Mouse (Mus musculus): ENCODE results near the gene Kcnmb4. TPM values are rescaled to one million over a fixed set of nuclear protein-coding genes. Genes with fewer than 3 reads are reported as not detected.

Gene Kcnmb4
- total RNA-seq, 2 experiments from 2014 or later, result 97.3 to 109 TPM

- no peak for DNase-seq (ENCODE audit: low spot score in 2 of 2)
- intact Hi-C loops (cut with DNase I), result no loop called here
Observed at GRCm38 (mm10) chr10:116461443-116461842, 12.2 kb downstream of the Kcnmb4 start.

GRCm38 (mm10) chr10:116458786-116459185, 14.9 kb downstream of the Kcnmb4 start:
- intact Hi-C loops (cut with DNase I), result no loop called here
- peak in 1 of 2 experiments; percentile 64 for DNase-seq (ENCODE audit: low spot score in 2 of 2)

- intact Hi-C loops (cut with DNase I), result no loop called here
- no peak for DNase-seq (ENCODE audit: low spot score in 2 of 2)
Observed at GRCm38 (mm10) chr10:116452771-116453170, 20.9 kb downstream of the Kcnmb4 start.

- intact Hi-C loops (cut with DNase I), result no loop called here
Observed at GRCm38 (mm10) chr10:116450621-116451020, 23.1 kb downstream of the Kcnmb4 start.

GRCm38 (mm10) chr10:116448166-116448565, 25.5 kb downstream of the Kcnmb4 start:
- intact Hi-C loops (cut with DNase I), result no loop called here
- DNase-seq (ENCODE audit: low spot score in 2 of 2), result no peak

More at GRCm38 (mm10) chr10:116450621-116451020, 23.1 kb downstream of the Kcnmb4 start:
- no peak for DNase-seq (ENCODE audit: low spot score in 2 of 2)

- no peak for DNase-seq (ENCODE audit: low spot score in 2 of 2)
- intact Hi-C loops (cut with DNase I), result no loop called here
Observed at GRCm38 (mm10) chr10:116447176-116447575, 26.5 kb downstream of the Kcnmb4 start.

- DNase-seq (ENCODE audit: low spot score in 2 of 2), result no peak
- intact Hi-C loops (cut with DNase I), result no loop called here
Observed at GRCm38 (mm10) chr10:116446040-116446439, 27.6 kb downstream of the Kcnmb4 start.

GRCm38 (mm10) chr10:116444826-116445225, 28.9 kb downstream of the Kcnmb4 start:
- intact Hi-C loops (cut with DNase I), result no loop called here
- DNase-seq (ENCODE audit: low spot score in 2 of 2), result no peak

- no peak for DNase-seq (ENCODE audit: low spot score in 2 of 2)
- intact Hi-C loops (cut with DNase I), result no loop called here
Observed at GRCm38 (mm10) chr10:116444371-116444770, 29.3 kb downstream of the Kcnmb4 start.

GRCm38 (mm10) chr10:116440946-116441345, 32.7 kb downstream of the Kcnmb4 start:
- intact Hi-C loops (cut with DNase I), result no loop called here
- DNase-seq (ENCODE audit: low spot score in 2 of 2), result no peak

- intact Hi-C loops (cut with DNase I), result no loop called here
- DNase-seq (ENCODE audit: low spot score in 2 of 2), result peak in 1 of 2 experiments; percentile 33
Observed at GRCm38 (mm10) chr10:116440088-116440487, 33.6 kb downstream of the Kcnmb4 start.

- intact Hi-C loops (cut with DNase I), result no loop called here
- DNase-seq (ENCODE audit: low spot score in 2 of 2), result peak in 1 of 2 experiments; percentile 57
Observed at GRCm38 (mm10) chr10:116435455-116435854, 38.2 kb downstream of the Kcnmb4 start.

GRCm38 (mm10) chr10:116432421-116432820, 41.3 kb downstream of the Kcnmb4 start:
- DNase-seq (ENCODE audit: low spot score in 2 of 2), result peak in 1 of 2 experiments; percentile 56
- intact Hi-C loops (cut with DNase I), result loop anchor here (5.0 kb wide), 1 partner anchor 60 kb away; no protein-coding TSS in a partner anchor

- DNase-seq (ENCODE audit: low spot score in 2 of 2), result peak; percentile 70 to 96
- intact Hi-C loops (cut with DNase I), result loop anchor here (2.0 kb wide), 2 partner anchors 25 to 45 kb away; partner anchors contain the start of gene Kcnmb4
Observed at GRCm38 (mm10) chr10:116428026-116428780, 45.5 kb downstream of the Kcnmb4 start.

GRCm38 (mm10) chr10:116426176-116426575, 47.5 kb downstream of the Kcnmb4 start:
- intact Hi-C loops (cut with DNase I), result no loop called here
- peak in 1 of 2 experiments; percentile 34 for DNase-seq (ENCODE audit: low spot score in 2 of 2)

GRCm38 (mm10) chr10:116424921-116425320, 48.8 kb downstream of the Kcnmb4 start:
- intact Hi-C loops (cut with DNase I), result no loop called here
- no peak for DNase-seq (ENCODE audit: low spot score in 2 of 2)

GRCm38 (mm10) chr10:116422551-116422950, 51.1 kb downstream of the Kcnmb4 start:
- no peak for DNase-seq (ENCODE audit: low spot score in 2 of 2)
- intact Hi-C loops (cut with DNase I), result no loop called here

- DNase-seq (ENCODE audit: low spot score in 2 of 2), result peak in 1 of 2 experiments; percentile 37
- intact Hi-C loops (cut with DNase I), result no loop called here
Observed at GRCm38 (mm10) chr10:116420976-116421375, 52.7 kb downstream of the Kcnmb4 start.

GRCm38 (mm10) chr10:116418121-116418726, 55.5 kb downstream of the Kcnmb4 start:
- intact Hi-C loops (cut with DNase I), result no loop called here

GRCm38 (mm10) chr10:116416726-116417125, 57.0 kb downstream of the Kcnmb4 start:
- intact Hi-C loops (cut with DNase I), result no loop called here
- DNase-seq (ENCODE audit: low spot score in 2 of 2), result no peak

More at GRCm38 (mm10) chr10:116418121-116418726, 55.5 kb downstream of the Kcnmb4 start:
- no peak for DNase-seq (ENCODE audit: low spot score in 2 of 2)

GRCm38 (mm10) chr10:116416142-116416541, 57.5 kb downstream of the Kcnmb4 start:
- DNase-seq (ENCODE audit: low spot score in 2 of 2), result peak in 1 of 2 experiments; percentile 32
- intact Hi-C loops (cut with DNase I), result no loop called here
